Mouse (Mus musculus) G1E (cell line): ENCODE data around the gene Gm10203. TPM values are rescaled to one million over a fixed set of nuclear protein-coding genes. Genes with fewer than 3 reads are reported as not detected.
A peak's percentile ranks its signal among the peaks of the same experiment; 100 is the strongest.

Experiments
- ATAC-seq: 2 replicates; pipeline ENCODE4 v1.8.0; 2016; ENCODE audit warnings: mild to moderate bottlenecking; ENCODE audit not compliant: insufficient number of reproducible peaks, poor library complexity, low FRiP score, severe bottlenecking; ENCODE audit errors: extremely low read depth
- DNase-seq: peaks from one replicate; pipeline ENCODE4 v3.0.0; 2012; ENCODE audit warnings: low spot score
- H3K27me3 ChIP-seq: 2 replicates; pipeline ENCODE4 v1.6.1; 2012; ENCODE audit warnings: mild to moderate bottlenecking, low read length, inconsistent platforms; ENCODE audit not compliant: insufficient read depth
- H3K36me3 ChIP-seq: replicated peaks from 2 replicates; pipeline ENCODE3; 2012; ENCODE audit warnings: mild to moderate bottlenecking, inconsistent platforms
- H3K4me1 ChIP-seq: 2 replicates; pipeline ENCODE4 v1.6.1; 2012; ENCODE audit warnings: low read depth, low read length, inconsistent platforms, mixed read lengths; ENCODE audit not compliant: insufficient read depth
- H3K4me3 ChIP-seq: 2 replicates; pipeline ENCODE4 v1.5.1; 2012; ENCODE audit warnings: low read depth, mild to moderate bottlenecking, inconsistent platforms, low read length, moderate library complexity, mixed read lengths
- H3K9me3 ChIP-seq: replicated peaks from 2 replicates; pipeline ENCODE4 v1.6.1; 2012; ENCODE audit warnings: inconsistent platforms
- CTCF ChIP-seq: IDR thresholded peaks from 2 replicates; pipeline ENCODE4 v1.5.1; 2012; ENCODE audit warnings: low read depth, low read length, inconsistent platforms, mixed read lengths
- GATA1 ChIP-seq: IDR thresholded peaks from 2 replicates; pipeline ENCODE4 v1.6.1; 2012; ENCODE audit warnings: borderline replicate concordance, low read length, inconsistent platforms, mixed read lengths
- GATA2 ChIP-seq: IDR thresholded peaks from 2 replicates; pipeline ENCODE4 v1.6.1; 2012; ENCODE audit warnings: low read depth, low read length, inconsistent platforms, borderline replicate concordance
- POLR2AphosphoS5 ChIP-seq: IDR thresholded peaks from 2 replicates; pipeline ENCODE4 v1.6.1; 2012; ENCODE audit warnings: low read depth, low read length, inconsistent platforms; ENCODE audit not compliant: insufficient replicate concordance
- TAL1 ChIP-seq: conservative IDR thresholded peaks from 2 replicates; pipeline ENCODE4 v1.6.1; 2012; ENCODE audit warnings: low read depth, low read length, inconsistent platforms, mixed read lengths
- polyA plus RNA-seq: library from polyadenylated mRNA; stranded (reverse); fragments of >175 nt; gene quantifications from 2 replicates; pipeline ENCODE4 v1.2.3, GENCODE M21; 2012
- total RNA-seq, 2 experiments: library from RNA; stranded (forward) in 1 of 2; stranded (reverse) in 1 of 2; fragments of 200-1000 nt in 1 of 2; fragments of >200 nt in 1 of 2; fragmentation: Nextera tagmentation in 1 of 2; gene quantifications; 2 replicates each; pipeline ENCODE4 v1.2.3; 2014 to 2017

Gene Gm10203
- total and polyA plus RNA-seq, 3 experiments: not detected

DNA sequence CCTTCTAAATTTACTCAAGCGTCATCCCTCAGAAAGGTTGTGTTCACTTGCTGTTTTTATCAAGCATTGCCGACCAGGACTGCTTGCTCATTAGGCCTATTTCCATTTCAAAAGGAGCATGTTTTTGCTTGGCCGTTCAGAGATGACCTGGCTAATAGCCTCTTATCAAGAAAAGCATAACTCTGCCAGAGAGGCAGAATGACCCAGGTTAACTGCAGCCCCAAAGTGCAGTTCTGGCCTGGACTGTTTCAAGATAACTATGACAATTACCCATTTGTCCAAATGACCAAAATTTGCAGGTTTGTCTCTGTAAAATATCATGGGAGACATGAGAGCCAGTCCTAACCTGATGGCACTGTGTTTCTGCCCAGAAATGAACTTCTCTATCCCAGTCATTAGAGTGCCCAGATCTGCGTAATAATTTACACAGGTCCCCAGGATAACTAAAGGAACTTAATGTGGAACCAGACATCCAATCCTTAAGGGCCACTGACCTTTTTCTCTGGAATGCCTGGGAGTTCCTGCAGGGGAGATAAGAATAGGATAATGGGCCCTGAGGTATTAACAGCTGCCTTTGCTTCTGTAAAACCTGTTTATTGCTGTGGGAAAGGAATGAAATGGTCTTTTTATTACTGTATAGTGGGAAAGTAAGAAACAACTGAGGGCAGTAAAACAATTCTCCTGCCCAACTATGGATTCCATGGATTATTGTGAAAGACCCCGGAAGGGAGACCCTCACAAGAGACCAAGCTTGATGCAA, 4.6 kb downstream of the Gm10203 start:
- Histone ChIP-seq H3K9me3 (peaks cover 4% of the 10 kb centered on the region), H3K27me3 (no peaks in the 10 kb centered on the region), H3K4me1 (peaks cover 66% of the 10 kb centered on the region), H3K36me3 (no peaks in the 10 kb centered on the region), H3K4me3 (no peak overlapping the region)
- ATAC-seq (peak; percentile 16; the same call in 1 of the 2 replicates), DNase-seq (no peak)
- TF ChIP-seq POLR2AphosphoS5 (no peak), TAL1 (no peak), CTCF (no peak), GATA2 (no peak), GATA1 (no peak)

DNA sequence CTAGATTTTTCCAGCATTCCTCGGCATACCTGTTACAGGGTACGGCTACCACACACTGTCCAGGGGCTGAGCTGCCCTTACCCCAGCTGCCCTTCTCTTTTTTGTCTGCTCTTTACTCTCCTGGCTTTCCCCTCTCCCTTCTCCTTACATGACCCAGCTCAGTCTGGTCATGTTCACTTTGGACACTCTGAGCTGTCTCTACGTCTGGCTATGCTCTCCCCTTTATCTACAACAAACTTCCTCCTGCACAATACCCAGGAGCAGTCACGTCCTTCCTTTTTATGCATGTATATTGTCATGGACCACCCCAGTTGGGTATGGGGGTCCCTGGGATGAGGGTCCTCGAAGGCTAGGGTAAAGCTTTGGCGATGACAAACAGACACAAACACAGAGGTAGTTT, 5.7 kb downstream of the Gm10203 start:
- Histone ChIP-seq H3K36me3 (no peaks in the 10 kb centered on the region), H3K9me3 (peaks cover 4% of the 10 kb centered on the region), H3K4me3 (no peak overlapping the region), H3K27me3 (no peaks in the 10 kb centered on the region), H3K4me1 (peaks cover 68% of the 10 kb centered on the region)
- DNase-seq (no peak), ATAC-seq (no peak)
- TF ChIP-seq CTCF (no peak), GATA2 (no peak), POLR2AphosphoS5 (no peak), GATA1 (no peak), TAL1 (no peak)

GRCm38 (mm10) chr6:149137936-149138335, 8.0 kb downstream of the Gm10203 start:
- ATAC-seq: peak; percentile 11; the same call in 1 of the 2 replicates
- H3K4me1 ChIP-seq: peaks cover 69% of the 10 kb centered on the region
- peaks cover 4% of the 10 kb centered on the region for H3K36me3 ChIP-seq
- TF ChIP-seq GATA2 (no peak), TAL1 (no peak), CTCF (no peak), POLR2AphosphoS5 (no peak), GATA1 (no peak)
- H3K9me3 ChIP-seq: peaks cover 4% of the 10 kb centered on the region
- DNase-seq: no peak
- no peak overlapping the region for H3K4me3 ChIP-seq
- no peaks in the 10 kb centered on the region for H3K27me3 ChIP-seq

DNA sequence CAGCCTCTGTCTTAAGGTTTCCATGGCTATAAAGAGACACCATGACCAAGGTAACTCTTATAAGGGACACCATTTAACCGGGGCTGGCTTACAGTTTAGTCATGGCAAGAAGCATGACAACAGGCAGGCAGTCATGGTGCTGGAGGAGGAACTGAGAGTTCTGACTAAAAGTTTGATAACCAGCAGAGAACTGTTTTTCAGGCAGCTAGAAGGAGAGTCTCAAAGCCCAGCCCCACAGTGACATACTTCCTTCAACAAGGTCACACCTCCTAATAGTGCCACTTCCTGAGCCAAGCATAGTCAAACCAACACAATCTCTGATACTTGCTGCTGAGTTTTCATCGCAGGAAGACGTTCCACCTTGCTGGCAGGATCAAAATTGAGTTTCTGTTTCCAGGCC, 9.0 kb downstream of the Gm10203 start:
- peaks cover 9% of the 10 kb centered on the region for H3K36me3 ChIP-seq
- TF ChIP-seq GATA1 (no peak), POLR2AphosphoS5 (no peak), TAL1 (no peak), CTCF (no peak), GATA2 (no peak)
- H3K4me3 ChIP-seq: no peak overlapping the region
- H3K4me1 ChIP-seq: peaks cover 66% of the 10 kb centered on the region
- no peak for DNase-seq
- peaks cover 4% of the 10 kb centered on the region for H3K9me3 ChIP-seq
- ATAC-seq: no peak
- H3K27me3 ChIP-seq: no peaks in the 10 kb centered on the region

GRCm38 (mm10) chr6:149139471-149139870, 9.5 kb downstream of the Gm10203 start, which contains the start of gene Etfbkmt:
Gene Etfbkmt, plus strand, starts transcription at chr6:149139849.
- peaks cover 66% of the 10 kb centered on the region for H3K4me1 ChIP-seq
- H3K36me3 ChIP-seq: peaks cover 13% of the 10 kb centered on the region
- ATAC-seq: no peak
- no peak for TF ChIP-seq POLR2AphosphoS5
- H3K27me3 ChIP-seq: no peaks in the 10 kb centered on the region
- peaks cover 4% of the 10 kb centered on the region for H3K9me3 ChIP-seq
- no peak for DNase-seq
- no peak within 1 kb of the TSS for H3K4me3 ChIP-seq

GRCm38 (mm10) chr6:149141393-149142173, 11.6 kb downstream of the Gm10203 start:
- peak overlapping the region; percentile 72 for H3K4me3 ChIP-seq
- ATAC-seq (peak; percentile 92), DNase-seq (peak; percentile 47)
- peaks cover 29% of the 10 kb centered on the region for H3K36me3 ChIP-seq
- no peaks in the 10 kb centered on the region for H3K27me3 ChIP-seq
- H3K9me3 ChIP-seq: peaks cover 4% of the 10 kb centered on the region
- TF ChIP-seq GATA1 (no peak), POLR2AphosphoS5 (no peak), CTCF (no peak), TAL1 (no peak), GATA2 (no peak)
- H3K4me1 ChIP-seq: peaks cover 60% of the 10 kb centered on the region
